Mouse (Mus musculus) lung, postnatal 10 days (tissue): ENCODE data around the gene Gm49361.
A peak's percentile ranks its signal among the peaks of the same experiment; 100 is the strongest.

Experiments used
- DNase-seq: peaks from one replicate; pipeline ENCODE4 v3.0.0; 2021

Gene Gm49361

GRCm38 (mm10) chr14:57617675-57618074, 128.2 kb downstream of the Gm49361 start:
- DNase-seq = no peak

DNA sequence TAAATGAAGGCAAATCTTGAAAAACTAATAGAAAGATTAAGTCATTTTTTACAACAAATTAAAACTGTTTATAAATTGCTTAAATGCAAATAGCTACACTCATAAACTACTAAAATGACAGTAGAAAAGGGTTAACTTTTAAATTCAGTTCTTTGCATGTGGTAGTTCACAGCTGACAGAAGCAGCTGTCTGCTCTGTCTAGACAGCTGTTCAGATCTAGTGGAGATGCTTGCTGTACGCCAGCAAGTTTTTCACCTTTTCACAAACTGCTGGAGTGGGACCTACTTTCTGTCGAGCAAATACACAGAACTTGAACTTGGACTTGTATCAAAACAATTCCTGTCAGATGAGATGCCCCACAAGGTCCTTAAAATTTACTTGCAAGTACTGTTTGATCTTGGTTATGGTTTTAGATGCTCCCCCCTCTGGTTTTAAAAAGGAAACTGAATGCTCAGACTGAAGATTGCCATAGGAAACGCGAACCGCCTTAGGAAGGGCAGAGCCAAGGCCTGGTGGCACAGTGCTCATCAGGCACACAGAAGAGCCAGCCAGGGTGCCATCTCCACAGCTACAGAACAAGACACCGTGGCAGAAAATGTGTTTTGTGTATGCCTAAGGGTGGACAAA, 129.5 kb downstream of the Gm49361 start:
- DNase-seq = peak; percentile 28

DNA sequence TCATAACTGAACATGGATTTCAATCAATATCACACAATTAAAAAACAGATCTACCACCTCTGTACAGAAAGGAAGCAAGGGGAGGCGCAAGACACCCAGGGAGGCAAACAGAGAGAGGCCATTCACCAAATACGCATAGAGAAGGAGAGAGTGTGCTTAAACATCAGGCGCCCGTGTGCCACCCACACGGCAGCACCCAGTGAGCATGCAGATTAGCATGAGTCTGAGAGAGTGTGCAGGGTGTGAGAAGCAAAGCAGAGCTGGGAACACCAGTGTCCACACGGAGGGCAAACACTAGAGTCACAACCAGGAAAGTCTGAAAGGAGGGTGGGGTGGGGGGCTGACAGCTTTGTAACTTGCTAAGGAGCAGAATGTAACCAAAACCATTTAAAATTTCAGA, 130.1 kb downstream of the Gm49361 start:
- no peak for DNase-seq

- no peak for DNase-seq
Observed at GRCm38 (mm10) chr14:57611034-57611433, 134.9 kb downstream of the Gm49361 start.

- no peak for DNase-seq
Observed at GRCm38 (mm10) chr14:57609816-57610329, 136.0 kb downstream of the Gm49361 start.

DNA sequence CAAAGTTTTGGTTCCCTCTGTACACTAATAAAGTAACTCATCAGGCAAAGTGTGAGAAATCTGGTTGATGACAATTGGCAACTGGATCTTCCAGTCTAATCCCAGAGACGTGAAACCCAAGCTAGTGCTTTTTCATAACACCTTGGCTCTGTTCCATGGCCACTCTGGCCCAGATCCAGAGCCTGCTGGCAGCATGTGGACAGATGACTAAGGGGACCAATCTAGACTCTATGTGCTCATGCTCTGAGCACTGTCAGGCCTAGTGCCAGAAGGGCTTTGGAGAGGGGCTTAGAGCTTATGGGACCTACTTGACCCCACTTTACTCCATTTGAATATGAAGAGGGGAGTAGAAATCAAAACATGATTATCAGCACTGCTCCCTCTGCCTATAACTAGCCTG, 138.4 kb downstream of the Gm49361 start:
- peak; percentile 98 for DNase-seq

GRCm38 (mm10) chr14:57606663-57607365, 139.1 kb downstream of the Gm49361 start:
- DNase-seq = peak; percentile 27

- DNase-seq = no peak
Observed at GRCm38 (mm10) chr14:57593279-57593678, 152.6 kb downstream of the Gm49361 start.
